Mouse (Mus musculus) right cerebral cortex, postnatal 25 days (tissue): Measurements from ENCODE around the gene Fam83c.
A peak's percentile ranks its signal among the peaks of the same experiment; 100 is the strongest.

Source experiments
- DNase-seq: peaks from one replicate; pipeline ENCODE4 v3.0.0; 2022

Gene Fam83c

GRCm38 (mm10) chr2:155826630-155827424 is 7.8 kb downstream of the Fam83c start, which contains the start of gene Eif6:
Gene Eif6 (minus strand): TSS chr2:155826925.
- DNase-seq, result peak; percentile 84

DNA sequence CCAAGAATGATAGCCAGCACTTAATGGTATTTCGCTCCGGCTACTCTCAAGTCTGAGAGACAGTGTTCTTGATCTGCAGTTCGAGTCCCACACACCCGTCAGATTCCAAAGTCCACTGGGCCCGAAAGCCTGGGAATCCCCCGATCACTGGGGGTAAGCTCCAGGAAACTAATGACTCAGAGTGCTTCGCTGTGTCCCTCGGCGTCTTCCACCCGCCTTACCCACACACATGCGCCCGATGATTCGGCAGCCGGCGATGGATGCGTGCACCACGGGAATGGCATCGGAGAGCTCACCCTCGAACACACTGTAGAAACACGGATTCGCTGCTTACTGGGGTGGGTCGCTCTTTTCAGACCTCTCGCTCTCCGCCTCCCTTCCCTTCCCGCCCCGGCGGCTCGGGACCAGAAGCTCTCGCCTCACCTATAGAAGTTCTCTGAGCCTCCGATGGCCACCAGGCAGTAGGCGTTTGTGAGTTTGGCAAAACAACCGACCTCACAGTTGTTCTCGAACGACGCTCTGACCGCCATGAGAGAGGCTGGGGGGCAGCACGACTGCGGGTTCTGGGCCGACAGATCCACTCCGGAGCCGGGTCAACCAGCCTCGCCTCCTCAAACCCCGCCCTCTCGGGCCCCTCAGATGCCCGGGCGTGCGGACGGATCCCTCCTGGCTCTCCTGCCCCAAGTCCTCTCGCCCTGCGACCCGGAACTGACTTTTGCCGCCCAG is 8.6 kb downstream of the Fam83c start:
- no peak for DNase-seq

DNA sequence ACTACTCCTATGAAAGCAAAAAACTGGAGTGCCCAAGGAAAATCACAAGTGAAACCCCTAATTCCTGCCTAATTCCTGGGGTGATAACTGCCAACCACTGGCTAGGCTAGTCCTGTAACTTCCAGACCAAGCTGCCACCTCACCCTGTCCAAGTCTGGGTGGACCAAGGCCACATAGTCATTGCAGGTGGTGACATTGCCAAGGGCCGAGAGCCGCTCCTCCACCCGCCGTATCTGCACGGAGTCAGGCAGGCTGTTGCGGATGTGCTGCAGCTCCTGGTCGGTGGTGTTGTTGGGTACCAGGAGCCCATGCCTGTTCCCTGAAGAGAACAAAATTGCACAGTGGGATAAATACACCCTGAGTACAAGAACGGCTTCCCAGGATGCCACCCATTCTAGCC is 10.9 kb downstream of the Fam83c start:
- DNase-seq, result no peak

DNA sequence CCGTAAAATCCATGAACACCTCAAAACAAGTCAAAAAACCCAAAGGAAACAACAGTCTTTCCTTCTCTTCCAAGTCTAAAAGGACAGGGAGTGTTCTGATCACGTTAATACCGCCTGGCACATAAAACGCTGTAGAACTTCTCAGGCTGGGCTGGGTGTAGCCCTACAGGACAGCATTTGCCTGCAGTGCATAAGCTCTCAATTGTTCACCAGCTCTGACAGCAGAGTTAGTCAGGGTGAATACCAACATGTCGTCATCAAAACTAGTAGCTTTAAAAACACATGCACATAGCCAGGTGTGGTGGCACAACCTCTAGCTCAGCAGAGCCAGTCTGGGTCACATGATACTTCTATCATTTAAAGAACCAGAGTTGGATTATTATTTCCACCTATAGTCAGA is 13.9 kb downstream of the Fam83c start:
- DNase-seq, result no peak

DNA sequence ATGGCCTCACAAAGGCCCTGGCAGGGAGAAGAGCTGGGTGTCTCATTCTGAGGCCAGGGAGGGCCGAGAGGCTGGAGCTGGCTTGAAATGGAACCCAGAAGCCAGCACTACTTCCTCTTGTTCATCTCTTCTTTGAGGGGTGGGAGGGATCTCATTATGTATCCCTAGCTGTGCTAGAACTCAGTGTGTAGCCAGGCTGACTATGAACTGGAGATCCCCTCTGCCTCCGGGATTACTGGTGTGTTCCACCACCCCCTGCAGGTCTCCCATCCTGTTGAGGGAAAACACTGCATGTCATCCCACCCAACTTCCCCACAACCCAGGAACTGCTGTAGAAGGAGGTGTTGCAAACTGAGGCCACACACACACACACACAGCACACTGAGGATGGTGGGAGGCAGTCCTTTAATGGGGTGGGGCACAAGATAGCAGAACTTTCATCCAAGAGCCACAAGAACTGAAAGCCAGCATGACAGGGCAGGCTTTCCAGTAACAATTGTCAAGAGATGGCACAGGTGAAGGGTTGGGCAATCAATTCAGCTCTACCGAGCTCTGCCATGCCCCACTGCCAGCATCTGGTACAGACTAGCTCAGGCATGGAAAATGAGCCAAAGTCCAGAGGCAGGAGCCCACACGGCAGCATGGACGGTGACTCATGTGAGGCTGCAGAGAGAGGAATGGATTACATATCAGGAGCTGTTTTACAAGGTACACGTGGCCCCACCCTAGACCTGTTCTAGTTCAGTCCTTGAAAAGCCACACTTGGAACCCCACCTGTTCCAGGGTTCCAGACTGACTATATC is 15.0 kb downstream of the Fam83c start:
- DNase-seq, result no peak

- DNase-seq, result no peak
These were observed 15.4 kb downstream of the Fam83c start, which contains the start of gene BC029722 for GRCm38 (mm10) chr2:155819392-155819448. Gene BC029722 (minus strand): TSS chr2:155819426.

DNA sequence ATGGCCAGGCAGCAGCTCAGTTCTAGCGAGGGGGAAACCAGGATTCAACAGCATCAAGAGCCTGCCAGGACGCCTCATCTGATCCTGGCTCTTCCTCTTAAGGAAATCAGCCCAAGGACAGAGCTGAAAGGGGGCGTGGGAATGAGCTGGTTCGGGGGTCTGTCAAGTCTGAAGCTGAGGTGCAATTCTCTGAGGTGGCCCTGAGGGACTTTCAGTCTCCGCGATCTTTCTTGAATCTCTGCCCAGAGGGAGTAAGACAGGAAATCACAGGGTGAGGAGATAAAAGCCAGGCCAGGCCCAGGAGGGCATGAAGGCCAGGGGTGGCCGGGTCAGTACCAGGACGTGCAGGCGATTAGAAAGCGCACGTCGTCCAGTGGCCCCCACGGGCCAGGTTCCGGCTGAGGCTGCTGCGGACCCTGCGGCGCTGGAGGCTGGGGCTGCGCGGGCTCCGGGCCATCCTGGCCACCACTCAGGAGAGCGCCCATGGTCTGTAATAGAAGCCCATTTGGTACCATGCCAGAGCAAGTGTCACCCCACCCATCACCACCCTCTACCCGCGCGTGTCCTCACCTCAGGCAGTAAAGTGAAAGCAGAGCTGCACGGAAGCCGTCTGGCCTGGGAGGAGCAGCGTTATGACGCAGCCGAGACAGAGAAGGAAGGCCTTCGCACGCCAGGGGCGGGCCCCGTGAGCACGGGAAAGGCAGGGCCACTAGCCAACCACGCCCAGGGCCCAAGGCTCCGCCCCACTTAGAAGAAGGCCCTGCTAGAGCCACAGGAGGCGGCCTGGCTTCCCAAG is 15.9 kb downstream of the Fam83c start:
- DNase-seq, result peak; percentile 94

- no peak for DNase-seq
These were observed 17.1 kb downstream of the Fam83c start for GRCm38 (mm10) chr2:155817301-155818245.

GRCm38 (mm10) chr2:155816179-155816578 is 18.5 kb downstream of the Fam83c start:
- DNase-seq, result no peak

- DNase-seq, result no peak
These were observed 19.8 kb downstream of the Fam83c start for GRCm38 (mm10) chr2:155814829-155815228.

- DNase-seq, result no peak
These were observed 22.0 kb downstream of the Fam83c start for GRCm38 (mm10) chr2:155812637-155813036.

DNA sequence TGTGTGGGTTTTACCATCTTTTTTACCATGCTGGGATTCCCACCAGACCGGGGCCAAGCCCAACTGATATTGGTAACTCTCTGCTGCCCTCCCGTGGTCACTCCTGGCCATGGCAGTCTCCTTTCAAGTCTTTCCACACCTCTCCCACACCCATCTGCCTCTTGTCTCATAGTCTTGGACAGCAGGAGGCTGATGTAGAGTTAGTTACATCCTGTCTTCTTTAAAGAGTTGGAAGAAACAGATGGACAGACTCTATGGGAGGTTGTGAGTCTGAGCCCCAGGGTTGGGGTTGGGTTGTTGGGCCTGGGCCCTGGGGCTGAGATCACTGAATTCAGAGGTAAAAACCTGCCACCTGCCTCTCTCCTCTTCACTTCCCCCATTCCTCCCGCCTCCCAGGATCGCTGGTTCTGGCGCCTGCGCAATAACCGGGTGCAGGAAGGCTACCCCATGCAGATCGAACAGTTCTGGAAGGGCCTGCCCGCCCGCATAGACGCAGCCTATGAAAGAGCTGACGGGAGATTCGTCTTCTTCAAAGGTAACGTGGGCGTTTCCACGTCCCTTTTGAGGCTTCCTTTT is 22.7 kb downstream of the Fam83c start:
- DNase-seq, result peak; percentile 81

DNA sequence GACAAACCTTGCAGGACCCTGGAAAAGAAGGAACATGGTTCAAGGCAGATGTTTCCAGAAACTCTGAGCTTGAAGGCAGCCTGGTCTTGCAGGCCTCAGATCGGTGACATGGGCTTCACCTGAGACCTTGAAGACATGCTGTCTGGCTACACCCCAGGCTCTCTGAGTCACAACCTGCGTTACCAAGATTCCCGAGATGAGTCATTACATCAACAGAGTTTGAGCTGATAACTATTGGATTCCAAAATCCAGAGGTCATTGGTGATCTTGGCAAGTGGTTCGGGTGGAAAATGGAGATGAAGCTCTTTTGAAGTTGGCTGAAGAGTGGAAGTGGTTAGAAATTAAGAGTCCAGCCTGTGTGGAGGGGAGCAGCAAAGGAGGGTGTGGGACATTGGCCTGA is 25.0 kb downstream of the Fam83c start:
- no peak for DNase-seq

DNA sequence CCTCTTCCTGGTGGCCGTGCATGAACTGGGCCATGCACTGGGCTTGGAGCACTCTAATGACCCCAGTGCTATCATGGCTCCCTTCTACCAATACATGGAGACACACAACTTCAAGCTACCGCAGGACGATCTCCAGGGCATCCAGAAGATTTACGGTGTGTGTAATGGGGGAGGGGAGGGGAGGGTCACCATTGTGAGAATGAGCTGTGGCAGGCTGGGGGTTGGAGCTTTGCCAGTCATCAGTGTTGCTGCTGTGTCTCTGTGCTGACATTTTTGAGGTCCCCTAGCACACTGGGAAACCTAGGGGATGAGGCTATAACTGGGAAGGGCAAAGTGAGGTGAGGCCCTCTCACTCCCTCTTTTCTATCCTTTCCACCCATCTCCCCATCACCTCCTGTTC is 27.2 kb downstream of the Fam83c start:
- DNase-seq, result no peak

- no peak for DNase-seq
These were observed 28.1 kb downstream of the Fam83c start for GRCm38 (mm10) chr2:155806548-155806947.

GRCm38 (mm10) chr2:155805925-155806255 is 28.8 kb downstream of the Fam83c start:
- DNase-seq, result no peak

DNA sequence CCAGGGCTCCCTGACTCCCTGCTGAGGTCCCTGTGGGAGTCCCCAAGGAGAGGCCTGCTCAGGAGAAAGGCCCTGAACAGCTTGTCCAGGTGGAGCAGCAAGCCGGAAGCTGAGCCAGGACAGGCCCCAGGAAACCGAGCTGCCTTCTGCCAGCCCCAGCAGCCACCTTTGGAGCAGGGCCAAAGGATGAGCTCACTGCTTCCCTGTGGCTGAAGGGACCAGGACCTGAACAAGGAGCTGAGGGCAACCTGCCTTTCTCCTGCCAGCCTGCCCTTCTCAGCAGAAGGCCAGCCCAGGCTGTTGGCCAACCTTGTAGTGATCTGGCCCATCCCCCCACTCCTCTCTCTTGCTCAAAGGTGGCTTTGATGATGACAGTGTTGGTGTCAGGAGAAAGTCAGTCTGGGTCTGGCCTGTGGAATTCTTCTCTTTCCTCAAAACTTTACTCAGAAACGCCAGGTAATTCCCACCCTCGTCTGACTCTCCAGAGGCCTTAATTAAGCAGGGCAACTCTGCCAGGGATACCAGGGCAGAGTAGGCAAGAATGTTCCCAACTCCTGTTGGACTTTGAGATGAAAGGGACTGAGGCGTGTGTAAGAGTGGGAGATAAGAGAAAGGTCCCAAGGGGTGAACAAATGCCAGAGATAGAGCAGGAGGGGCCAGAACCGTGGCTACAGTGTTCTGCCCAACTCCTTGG is 29.3 kb downstream of the Fam83c start:
- no peak for DNase-seq

- no peak for DNase-seq
These were observed 30.6 kb downstream of the Fam83c start for GRCm38 (mm10) chr2:155804053-155804452.

DNA sequence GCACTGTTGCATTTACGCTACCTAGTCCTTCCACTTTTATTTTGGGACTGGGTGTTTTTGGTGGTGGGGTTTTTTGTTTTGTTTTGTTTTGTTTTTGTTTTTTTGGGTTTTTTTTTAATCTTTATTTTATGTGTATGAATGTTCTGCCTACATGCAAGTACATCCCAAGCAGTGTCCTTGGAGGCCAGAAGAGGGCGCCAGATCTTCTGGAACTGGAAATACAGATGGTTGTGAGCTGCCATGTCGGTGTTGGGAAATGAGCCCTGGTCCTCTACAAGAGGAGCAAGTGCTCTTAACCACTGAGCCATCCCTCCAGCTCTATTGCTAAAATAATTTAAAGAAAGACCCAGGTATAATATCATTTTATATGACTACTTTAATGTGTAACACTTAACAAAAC is 31.9 kb downstream of the Fam83c start:
- DNase-seq, result no peak

DNA sequence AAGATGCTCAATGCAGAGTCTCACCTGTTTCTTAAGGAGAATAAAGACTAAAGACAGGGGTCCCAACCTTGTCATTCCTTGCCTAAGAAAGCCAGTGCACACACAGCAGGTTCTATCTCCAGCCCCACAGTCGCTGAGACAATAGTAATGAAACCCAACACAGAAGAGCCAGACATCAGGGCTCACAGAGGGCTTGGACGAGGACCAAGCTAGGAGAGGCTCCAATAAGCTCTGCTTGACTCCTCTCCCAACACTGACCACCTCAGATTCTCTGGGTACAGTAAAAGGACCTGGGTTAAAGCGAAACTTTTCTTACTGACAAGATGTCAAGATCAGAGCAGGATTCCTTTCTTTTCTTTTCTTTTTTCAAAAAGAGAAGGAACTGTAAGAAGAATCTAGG is 36.0 kb downstream of the Fam83c start:
- no peak for DNase-seq
